10 mouse cellular contexts compared by ENCODE assay signal in genomic region chr17:74195943-74196342, GRCm38 (mm10).
DNase-seq lines count a peak whose midpoint lies in the region; ATAC-seq and TF ChIP-seq lines count a peak whose summit lies in the region.
"Had no signal": no experiment of that assay in that cellular context is flagged by ENCODE, and none has a peak within 500 bp of the region (broad histone marks: within the 10 kb centered on the region; RNA-seq: fewer than 3 reads in every experiment).

No protein-coding gene starts in this region.

- H3K9me3 ChIP-seq in limb, embryonic 14.5 days (ENCODE audit: control insufficient read depth, low read length): no peaks in the 10 kb centered on the region
- H3K9me3 ChIP-seq: embryonic facial prominence, embryonic 12.5 days; stomach, embryonic 15.5 days had no signal

- no peak overlapping the region for H3K4me2 ChIP-seq in limb, embryonic 14.5 days (replicated peaks; ENCODE audit: low read depth, low read length, severe bottlenecking)
- H3K4me2 ChIP-seq: embryonic facial prominence, embryonic 12.5 days; stomach, embryonic 15.5 days had no signal

- H3K36me3 ChIP-seq in limb, embryonic 14.5 days (ENCODE audit: control insufficient read depth, insufficient read depth, low read length): peaks cover 14% of the 10 kb centered on the region; the same call in 1 of the 2 replicates
- H3K36me3 ChIP-seq: stomach, embryonic 15.5 days had no signal

- TF ChIP-seq POLR2A in limb, embryonic 14.5 days (IDR thresholded peaks at IDR 0.05; ENCODE audit: borderline replicate concordance, extremely low read depth, insufficient read depth, insufficient read length): no peak

- DNase-seq in kidney, postnatal 10 days: peak; percentile 18
- DNase-seq in kidney, postnatal 4 days: no peak
- peak; percentile 17 for DNase-seq in adipocyte (ENCODE audit: low spot score)
- DNase-seq in limb, embryonic 14.5 days (ENCODE audit: low spot score): peak; percentile 30
- no peak for DNase-seq in thymus, postnatal 4 days
- no peak for DNase-seq in layer of hippocampus, postnatal 14 days (ENCODE audit: low spot score in 2 of 2)

- H3K27ac ChIP-seq in limb, embryonic 14.5 days (replicated peaks; ENCODE audit: low read depth, low read length): no peak overlapping the region
- H3K27ac ChIP-seq: embryonic facial prominence, embryonic 12.5 days; stomach, embryonic 15.5 days had no signal

- 28% methylated on average over 2 of the region's 2 CpGs for WGBS in limb, embryonic 14.5 days

- peak; percentile 92 for ATAC-seq in granulocyte monocyte progenitor cell, adult 5-6 weeks (replicated peaks; ENCODE audit: poor library complexity, severe bottlenecking)
- ATAC-seq in limb, embryonic 14.5 days (ENCODE audit: low FRiP score, low read depth): peak; percentile 44; the same call in 1 of the 2 replicates
- ATAC-seq in activated CD4-positive, CD25-positive, alpha-beta regulatory T cell, adult 4 months: no peak

- H3K9ac ChIP-seq in limb, embryonic 14.5 days (ENCODE audit: low read depth, low read length, severe bottlenecking): no peak overlapping the region
- H3K9ac ChIP-seq: embryonic facial prominence, embryonic 12.5 days; stomach, embryonic 15.5 days had no signal

- no peak overlapping the region for H3K4me3 ChIP-seq in limb, embryonic 14.5 days (replicated peaks; ENCODE audit: low read length)
- H3K4me3 ChIP-seq: embryonic facial prominence, embryonic 12.5 days; stomach, embryonic 15.5 days had no signal

- no peaks in the 10 kb centered on the region for H3K27me3 ChIP-seq in limb, embryonic 14.5 days (ENCODE audit: control insufficient read depth, insufficient read depth, low read length)
- H3K27me3 ChIP-seq: embryonic facial prominence, embryonic 12.5 days; stomach, embryonic 15.5 days had no signal

- H3K4me1 ChIP-seq in limb, embryonic 14.5 days (ENCODE audit: control insufficient read depth, insufficient read depth, low read length): peaks cover 6% of the 10 kb centered on the region
- H3K4me1 ChIP-seq: embryonic facial prominence, embryonic 12.5 days; stomach, embryonic 15.5 days had no signal

Comparison
In these comparisons a context has a peak if more than half of its experiments do, and no peak if none do; other contexts are left out.
1. DNase-seq: peak in kidney, postnatal 10 days (single experiment), adipocyte (single experiment) and limb, embryonic 14.5 days (single experiment); none in kidney, postnatal 4 days (0 of 2), thymus, postnatal 4 days (single experiment) and layer of hippocampus, postnatal 14 days (0 of 2).